Comparison of ENCODE assay signal across 27 mouse cellular contexts in the genomic region with DNA sequence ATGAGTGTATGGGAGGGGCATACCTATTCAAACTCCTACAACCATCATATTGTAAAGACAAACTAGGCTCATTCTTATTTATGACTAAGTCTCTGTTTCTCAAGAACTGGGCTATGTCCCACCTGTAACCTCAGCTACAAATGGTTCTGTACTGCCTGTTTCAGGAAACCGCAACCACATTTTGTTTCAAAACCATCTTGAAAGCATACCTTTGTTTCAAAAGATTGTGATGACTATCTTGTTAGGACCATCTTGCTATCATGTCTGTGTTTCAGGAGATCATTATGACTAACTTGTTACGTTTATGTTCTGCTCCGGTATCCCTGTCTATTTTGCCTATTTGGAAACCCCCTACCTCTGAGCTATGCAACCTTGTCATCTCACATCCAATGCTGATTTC.
DNase-seq lines count a peak whose midpoint lies in the region; ATAC-seq and TF ChIP-seq lines count a peak whose summit lies in the region.
"Had no signal": no experiment of that assay in that cellular context is flagged by ENCODE, and none has a peak within 500 bp of the region (broad histone marks: within the 10 kb centered on the region; RNA-seq: fewer than 3 reads in every experiment).

No protein-coding gene starts in this region.

- no peak for TF ChIP-seq EP300 in lung, postnatal 0 days (IDR thresholded peaks at IDR 0.05)
- TF ChIP-seq EP300 in heart, adult 2 months (IDR thresholded peaks at IDR 0.05; ENCODE audit: insufficient read depth, low read depth, low read length), result no peak

- no peak overlapping the region for H3K27ac ChIP-seq in lung, postnatal 0 days (ENCODE audit: low read length)
- no peak overlapping the region for H3K27ac ChIP-seq in heart, adult 2 months
- H3K27ac ChIP-seq: embryonic facial prominence, embryonic 10.5 days; hindbrain, postnatal 0 days; layer of hippocampus, adult 2 months; limb, embryonic 12.5 days; liver, embryonic 12.5 days; neural tube, embryonic 13.5 days; stomach, embryonic 15.5 days had no signal

- H3K79me2 ChIP-seq in heart, adult 2 months (replicated peaks; ENCODE audit: control insufficient read depth, insufficient read depth, low read length), result no peaks in the 10 kb centered on the region

- 91% methylated on average over 3 of the region's 3 CpGs for WGBS in lung, postnatal 0 days
- 87% methylated on average over 3 of the region's 3 CpGs for WGBS in large intestine, adult 2 months
- WGBS in heart, adult 2 months, result 90% methylated on average over 3 of the region's 3 CpGs

- no peaks in the 10 kb centered on the region for H3K36me3 ChIP-seq in lung, postnatal 0 days (ENCODE audit: insufficient read depth, low read length)
- H3K36me3 ChIP-seq in heart, adult 2 months (ENCODE audit: control insufficient read depth, insufficient read depth, low read length), result no peaks in the 10 kb centered on the region
- H3K36me3 ChIP-seq: embryonic facial prominence, embryonic 10.5 days; heart, embryonic 12.5 days; limb, embryonic 12.5 days; liver, embryonic 12.5 days; neural tube, embryonic 13.5 days; stomach, embryonic 15.5 days had no signal

- H3K4me3 ChIP-seq in lung, postnatal 0 days (ENCODE audit: low read depth, low read length), result no peak overlapping the region
- no peak overlapping the region for H3K4me3 ChIP-seq in heart, adult 2 months
- H3K4me3 ChIP-seq: embryonic facial prominence, embryonic 10.5 days; heart, embryonic 12.5 days; layer of hippocampus, adult 2 months; limb, embryonic 12.5 days; liver, embryonic 12.5 days; neural tube, embryonic 13.5 days; stomach, embryonic 15.5 days had no signal

- no peak for TF ChIP-seq POLR2A in heart, adult 2 months (IDR thresholded peaks at IDR 0.05; ENCODE audit: insufficient read depth, low read depth, low read length)

- no peaks in the 10 kb centered on the region for H3K4me1 ChIP-seq in lung, postnatal 0 days (ENCODE audit: insufficient read depth, low read depth, low read length)
- H3K4me1 ChIP-seq in heart, adult 2 months (ENCODE audit: control insufficient read depth, insufficient read depth, low read length), result no peaks in the 10 kb centered on the region
- H3K4me1 ChIP-seq: embryonic facial prominence, embryonic 10.5 days; heart, embryonic 12.5 days; limb, embryonic 12.5 days; liver, embryonic 12.5 days; neural tube, embryonic 13.5 days; stomach, embryonic 15.5 days had no signal

- H3K9me3 ChIP-seq in lung, postnatal 0 days (ENCODE audit: low read length), result no peaks in the 10 kb centered on the region
- H3K9me3 ChIP-seq: embryonic facial prominence, embryonic 10.5 days; limb, embryonic 12.5 days; liver, embryonic 12.5 days; stomach, embryonic 15.5 days had no signal

- TF ChIP-seq CTCF in lung, postnatal 0 days (IDR thresholded peaks at IDR 0.05), result no peak
- TF ChIP-seq CTCF in heart, adult 2 months (IDR thresholded peaks at IDR 0.05), result no peak

- H3K27me3 ChIP-seq in lung, postnatal 0 days (replicated peaks; ENCODE audit: insufficient read depth, low read length), result no peaks in the 10 kb centered on the region
- no peaks in the 10 kb centered on the region for H3K27me3 ChIP-seq in heart, adult 2 months (ENCODE audit: control insufficient read depth, insufficient read depth, low read length)
- H3K27me3 ChIP-seq: heart, embryonic 12.5 days; limb, embryonic 12.5 days; liver, embryonic 12.5 days; neural tube, embryonic 13.5 days; stomach, embryonic 15.5 days had no signal

- intact Hi-C loops in heart, adult 2 months (cut with DNase I), result no loop called here

- no peak overlapping the region for H3K9ac ChIP-seq in lung, postnatal 0 days (replicated peaks; ENCODE audit: low read depth)
- no peak overlapping the region for H3K9ac ChIP-seq in heart, adult 2 months (ENCODE audit: low read depth, low read length)
- H3K9ac ChIP-seq: heart, embryonic 12.5 days; limb, embryonic 12.5 days; liver, embryonic 12.5 days; neural tube, embryonic 13.5 days; stomach, embryonic 15.5 days had no signal

- no peak for ATAC-seq in lung, postnatal 0 days
- ATAC-seq: forebrain, embryonic 16.5 days; hindbrain, postnatal 0 days; liver, embryonic 12.5 days had no signal

- peak; percentile 14 for DNase-seq in lung, postnatal 25 days (ENCODE audit: low spot score)
- no peak for DNase-seq in lung, postnatal 0 days (ENCODE audit: low spot score)
- DNase-seq in CD8-positive naive resting alpha-beta T cell, adult 2 months (ENCODE audit: low read depth in 2 of 2, low spot score in 2 of 2), result peak; percentile 54 to 67
- DNase-seq in large intestine, adult 2 months (ENCODE audit: low read depth, low spot score), result peak; percentile 14
- DNase-seq in thymus, postnatal 25 days, result peak; percentile 18
- no peak for DNase-seq in layer of hippocampus, adult 11-12 months (ENCODE audit: low spot score)
- no peak for DNase-seq in heart, adult 2 months
- DNase-seq: adrenal gland, postnatal 36 days; cerebellum, adult 9-11 months; gastrocnemius, postnatal 10 days; heart, adult 11 months; heart, postnatal 10 days; kidney, adult 8-10 months; kidney, postnatal 10 days; layer of hippocampus, postnatal 36 days; lung, adult 2 months; lung, postnatal 36 days; midbrain, embryonic 14.5 days had no signal

- no peak overlapping the region for H3K4me2 ChIP-seq in lung, postnatal 0 days (replicated peaks; ENCODE audit: low read depth, low read length)
- H3K4me2 ChIP-seq: heart, embryonic 12.5 days; limb, embryonic 12.5 days; liver, embryonic 12.5 days; neural tube, embryonic 13.5 days; stomach, embryonic 15.5 days had no signal

Comparison
In these comparisons a context has a peak if more than half of its experiments do, and no peak if none do; other contexts are left out.
1. DNase-seq: peak in lung, postnatal 25 days (single experiment), CD8-positive naive resting alpha-beta T cell, adult 2 months (2 of 2), large intestine, adult 2 months (single experiment) and thymus, postnatal 25 days (single experiment); none in lung, postnatal 0 days (single experiment), layer of hippocampus, adult 11-12 months (single experiment) and heart, adult 2 months (0 of 2).